Mouse (Mus musculus): ENCODE measurements around the gene Sst.
"Not testable (repeated sequence)": the region's sequence is repeated elsewhere in the genome, so short reads cannot be mapped to it uniquely, and the experiment has no call there.

Sst gene

GRCm38 (mm10) chr16:23890636-23891035, at the start of gene Sst:
Sst (minus strand) TSS chr16:23890958.
- DNase-seq (ENCODE audit: low spot score in 2 of 2): no peak

- DNase-seq (ENCODE audit: low spot score in 2 of 2): no peak
Measured at GRCm38 (mm10) chr16:23934397-23934796, 43.6 kb upstream of the Sst start.

GRCm38 (mm10) chr16:23932294-23932693, 41.5 kb upstream of the Sst start, which contains the start of gene Rtp2:
Rtp2 (minus strand) TSS chr16:23932394.
- DNase-seq (ENCODE audit: low spot score in 2 of 2): no peak

- DNase-seq (ENCODE audit: low spot score in 2 of 2): no peak
Measured at GRCm38 (mm10) chr16:23931275-23931674, 40.5 kb upstream of the Sst start.

- DNase-seq (ENCODE audit: low spot score in 2 of 2): no peak
Measured at GRCm38 (mm10) chr16:23930426-23931073, 39.8 kb upstream of the Sst start.

- DNase-seq (ENCODE audit: low spot score in 2 of 2): no peak
Measured at GRCm38 (mm10) chr16:23927301-23928114, 36.8 kb upstream of the Sst start.

GRCm38 (mm10) chr16:23922906-23923305, 32.1 kb upstream of the Sst start:
- no peak for DNase-seq (ENCODE audit: low spot score in 2 of 2)

- no peak for DNase-seq (ENCODE audit: low spot score in 2 of 2)
Measured at GRCm38 (mm10) chr16:23921697-23922096, 30.9 kb upstream of the Sst start.

- no peak for DNase-seq (ENCODE audit: low spot score in 2 of 2)
Measured at GRCm38 (mm10) chr16:23919418-23919817, 28.7 kb upstream of the Sst start.

- no peak for DNase-seq (ENCODE audit: low spot score in 2 of 2)
Measured at GRCm38 (mm10) chr16:23913401-23913800, 22.6 kb upstream of the Sst start.

- no peak for DNase-seq (ENCODE audit: low spot score in 2 of 2)
Measured at GRCm38 (mm10) chr16:23912741-23913140, 22.0 kb upstream of the Sst start.

GRCm38 (mm10) chr16:23909015-23909354, 18.2 kb upstream of the Sst start:
- DNase-seq (ENCODE audit: low spot score in 2 of 2): not testable (repeated sequence)

- DNase-seq (ENCODE audit: low spot score in 2 of 2): not testable (repeated sequence)
Measured at GRCm38 (mm10) chr16:23908076-23909014, 17.6 kb upstream of the Sst start.

- not testable (repeated sequence) for DNase-seq (ENCODE audit: low spot score in 2 of 2)
Measured at GRCm38 (mm10) chr16:23906586-23906985, 15.8 kb upstream of the Sst start.

- no peak for DNase-seq (ENCODE audit: low spot score in 2 of 2)
Measured at GRCm38 (mm10) chr16:23901411-23901810, 10.7 kb upstream of the Sst start.

- DNase-seq (ENCODE audit: low spot score in 2 of 2): no peak
Measured at GRCm38 (mm10) chr16:23900061-23900460, 9.3 kb upstream of the Sst start.

GRCm38 (mm10) chr16:23898840-23899239, 8.1 kb upstream of the Sst start:
- peak; percentile 31 to 78 for DNase-seq (ENCODE audit: low spot score in 2 of 2)

- peak; percentile 9 to 50 for DNase-seq (ENCODE audit: low spot score in 2 of 2)
Measured at GRCm38 (mm10) chr16:23897984-23898586, 7.3 kb upstream of the Sst start.

- DNase-seq (ENCODE audit: low spot score in 2 of 2): no peak
Measured at GRCm38 (mm10) chr16:23897486-23897885, 6.7 kb upstream of the Sst start.

GRCm38 (mm10) chr16:23895135-23895534, 4.4 kb upstream of the Sst start:
- no peak for DNase-seq (ENCODE audit: low spot score in 2 of 2)

GRCm38 (mm10) chr16:23890151-23890550, 607 bp downstream of the Sst start:
- DNase-seq (ENCODE audit: low spot score in 2 of 2): no peak

Data from thymus, postnatal 10 days (tissue).